Mouse (Mus musculus): Measurements from ENCODE around the gene Acbd6. TPM values are rescaled to one million over a fixed set of nuclear protein-coding genes. Genes with fewer than 3 reads are reported as not detected.

Acbd6 gene
- polyA plus RNA-seq, 1 experiment, result 95.9 TPM

DNA sequence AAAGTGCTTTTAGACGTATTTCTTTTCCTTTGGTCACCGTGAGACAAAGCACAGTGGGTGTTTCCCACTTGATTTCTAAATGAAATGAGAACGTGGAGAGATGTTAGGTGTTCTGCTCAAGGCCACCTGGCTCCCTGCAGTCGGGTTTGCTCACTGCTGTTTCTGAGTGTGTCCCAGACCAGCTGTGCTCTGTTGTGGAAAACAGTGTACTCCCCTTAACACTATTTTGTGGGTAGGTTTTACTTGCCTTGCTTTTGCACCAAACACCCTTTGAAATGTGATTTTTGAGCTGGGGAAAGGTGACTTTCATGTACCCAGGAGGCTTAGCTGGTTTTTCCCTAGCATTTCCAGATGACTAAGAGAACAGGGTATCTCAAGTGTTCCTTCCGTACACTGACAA lies 31.7 kb upstream of the Acbd6 start:
- H3K27me3 ChIP-seq (ENCODE audit: control insufficient read depth, insufficient read depth, low read length), result no peaks in the 10 kb centered on the region
- H3K4me1 ChIP-seq (ENCODE audit: control insufficient read depth, insufficient read depth, insufficient read length, low read length), result peaks cover 2% of the 10 kb centered on the region; the same call in 1 of the 2 replicates
- no peaks in the 10 kb centered on the region for H3K36me3 ChIP-seq (ENCODE audit: control insufficient read depth, insufficient read depth, low read length)
- H3K27ac ChIP-seq (ENCODE audit: insufficient read depth, low read depth, low read length), result no peak overlapping the region
- no peak overlapping the region for H3K4me3 ChIP-seq (ENCODE audit: low read depth, low read length)
- 78% methylated on average over 5 of the region's 5 CpGs for WGBS
- TF ChIP-seq POLR2A (IDR thresholded peaks at IDR 0.05; ENCODE audit: low read depth, low read length) (no peak), CTCF (IDR thresholded peaks at IDR 0.05; ENCODE audit: extremely low read depth, insufficient read length, insufficient replicate concordance, low read depth, low read length) (no peak)

DNA sequence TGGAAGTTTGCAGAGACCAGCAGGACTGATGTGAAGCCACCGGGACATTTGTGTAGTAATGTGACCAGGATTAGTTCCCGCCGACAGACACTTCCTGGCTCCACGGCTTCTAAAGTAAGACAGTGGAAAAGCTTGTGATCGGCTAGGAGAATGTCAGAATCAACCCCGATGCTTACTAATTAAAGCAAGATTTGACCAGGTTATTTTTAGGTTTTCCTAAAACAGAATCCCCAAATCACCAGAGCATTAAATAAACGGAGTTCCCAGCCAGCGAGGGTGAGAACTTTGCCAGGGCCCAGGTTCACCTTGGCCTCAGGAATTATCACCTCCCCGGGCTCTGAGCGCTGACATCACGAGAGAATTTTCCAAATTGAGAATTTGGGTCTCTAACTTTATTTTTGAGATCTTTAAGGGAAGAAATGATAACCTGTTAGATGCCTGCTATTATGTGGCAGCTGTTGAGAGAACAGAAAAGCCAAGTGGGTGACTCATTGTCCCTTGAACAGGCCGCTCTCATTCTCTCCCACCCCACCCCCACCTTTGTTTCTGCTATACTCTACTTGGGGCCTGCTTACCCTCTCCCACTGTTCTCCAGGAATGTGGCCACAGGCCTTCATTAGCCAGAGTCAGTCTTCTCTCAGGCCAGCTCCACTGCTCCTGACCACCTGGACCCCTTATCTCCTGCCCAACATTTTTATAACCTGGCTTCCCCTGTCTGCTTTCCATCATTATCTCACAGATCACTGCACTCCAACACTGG lies 30.7 kb upstream of the Acbd6 start:
- Histone ChIP-seq H3K4me1 (ENCODE audit: control insufficient read depth, insufficient read depth, insufficient read length, low read length) (peaks cover 2% of the 10 kb centered on the region; the same call in 1 of the 2 replicates), H3K36me3 (ENCODE audit: control insufficient read depth, insufficient read depth, low read length) (no peaks in the 10 kb centered on the region), H3K27me3 (ENCODE audit: control insufficient read depth, insufficient read depth, low read length) (no peaks in the 10 kb centered on the region), H3K4me3 (ENCODE audit: low read depth, low read length) (no peak overlapping the region), H3K27ac (ENCODE audit: insufficient read depth, low read depth, low read length) (no peak overlapping the region)
- 76% methylated on average over 12 of the region's 12 CpGs for WGBS
- TF ChIP-seq CTCF (IDR thresholded peaks at IDR 0.05; ENCODE audit: extremely low read depth, insufficient read length, insufficient replicate concordance, low read depth, low read length) (no peak), POLR2A (IDR thresholded peaks at IDR 0.05; ENCODE audit: low read depth, low read length) (no peak)

DNA sequence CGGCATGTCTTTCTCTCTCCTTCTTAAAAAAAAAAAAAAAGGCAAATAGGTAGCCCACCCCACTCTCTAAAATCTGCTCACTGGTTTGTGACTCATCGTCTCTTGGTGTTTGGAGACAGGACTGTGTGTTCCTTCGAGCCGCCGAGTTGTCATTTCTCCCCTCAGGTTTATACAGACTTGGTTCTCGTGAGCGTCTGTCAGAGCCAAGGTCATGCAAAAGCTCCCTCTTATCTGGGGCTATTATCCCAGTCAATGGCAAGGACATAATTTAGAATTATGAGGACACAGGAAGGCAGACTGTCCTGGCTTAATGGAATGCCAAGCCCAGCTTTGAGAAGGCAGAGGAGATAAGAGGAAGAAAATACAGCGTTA lies 30.1 kb upstream of the Acbd6 start:
- Histone ChIP-seq H3K4me1 (ENCODE audit: control insufficient read depth, insufficient read depth, insufficient read length, low read length) (peaks cover 2% of the 10 kb centered on the region; the same call in 1 of the 2 replicates), H3K36me3 (ENCODE audit: control insufficient read depth, insufficient read depth, low read length) (no peaks in the 10 kb centered on the region), H3K27ac (ENCODE audit: insufficient read depth, low read depth, low read length) (no peak overlapping the region), H3K27me3 (ENCODE audit: control insufficient read depth, insufficient read depth, low read length) (no peaks in the 10 kb centered on the region), H3K4me3 (ENCODE audit: low read depth, low read length) (no peak overlapping the region)
- TF ChIP-seq CTCF (IDR thresholded peaks at IDR 0.05; ENCODE audit: extremely low read depth, insufficient read length, insufficient replicate concordance, low read depth, low read length) (no peak), POLR2A (IDR thresholded peaks at IDR 0.05; ENCODE audit: low read depth, low read length) (no peak)
- WGBS, result 41% methylated on average over 8 of the region's 8 CpGs

DNA sequence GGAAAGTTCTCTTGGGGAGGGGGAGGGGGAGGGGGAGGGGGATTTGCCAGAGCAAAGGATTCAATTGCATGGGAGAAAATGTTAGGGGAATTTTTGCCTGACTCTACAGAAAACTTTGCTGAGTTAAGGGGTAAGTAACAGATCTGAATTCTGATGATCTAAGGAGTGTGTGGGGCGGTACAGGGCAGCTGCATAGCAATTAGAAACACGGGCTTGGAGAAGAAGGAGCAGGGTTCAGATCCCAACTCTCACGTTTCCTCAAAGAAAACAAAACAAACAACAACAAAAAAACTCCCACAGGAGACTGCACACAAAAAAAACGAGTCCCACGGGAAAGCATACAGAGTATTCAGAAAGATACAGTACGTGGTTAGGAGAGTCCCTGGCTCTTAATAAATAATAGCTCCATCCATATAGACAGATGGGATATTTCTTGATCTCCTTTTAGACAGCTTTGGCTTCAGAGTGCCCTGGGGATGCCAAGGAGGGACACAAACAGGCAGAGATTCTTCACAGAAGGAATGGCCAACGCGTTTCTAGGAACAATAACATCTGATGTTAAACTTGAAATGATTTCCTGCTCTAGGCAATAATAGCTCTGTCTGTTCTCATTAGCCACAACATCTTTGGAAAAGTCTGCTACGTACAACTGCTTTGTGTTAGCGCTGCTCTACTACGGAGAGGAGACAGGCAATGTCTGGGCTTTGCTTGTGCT lies 29.4 kb upstream of the Acbd6 start:
- no peak overlapping the region for H3K27ac ChIP-seq (ENCODE audit: insufficient read depth, low read depth, low read length)
- no peaks in the 10 kb centered on the region for H3K27me3 ChIP-seq (ENCODE audit: control insufficient read depth, insufficient read depth, low read length)
- WGBS, result 56% methylated on average over 11 of the region's 11 CpGs
- no peaks in the 10 kb centered on the region for H3K36me3 ChIP-seq (ENCODE audit: control insufficient read depth, insufficient read depth, low read length)
- no peak overlapping the region for H3K4me3 ChIP-seq (ENCODE audit: low read depth, low read length)
- H3K4me1 ChIP-seq (ENCODE audit: control insufficient read depth, insufficient read depth, insufficient read length, low read length), result peaks cover 6% of the 10 kb centered on the region; the same call in 1 of the 2 replicates
- no peak for TF ChIP-seq POLR2A (IDR thresholded peaks at IDR 0.05; ENCODE audit: low read depth, low read length)
- no peak for TF ChIP-seq CTCF (IDR thresholded peaks at IDR 0.05; ENCODE audit: extremely low read depth, insufficient read length, insufficient replicate concordance, low read depth, low read length)

DNA sequence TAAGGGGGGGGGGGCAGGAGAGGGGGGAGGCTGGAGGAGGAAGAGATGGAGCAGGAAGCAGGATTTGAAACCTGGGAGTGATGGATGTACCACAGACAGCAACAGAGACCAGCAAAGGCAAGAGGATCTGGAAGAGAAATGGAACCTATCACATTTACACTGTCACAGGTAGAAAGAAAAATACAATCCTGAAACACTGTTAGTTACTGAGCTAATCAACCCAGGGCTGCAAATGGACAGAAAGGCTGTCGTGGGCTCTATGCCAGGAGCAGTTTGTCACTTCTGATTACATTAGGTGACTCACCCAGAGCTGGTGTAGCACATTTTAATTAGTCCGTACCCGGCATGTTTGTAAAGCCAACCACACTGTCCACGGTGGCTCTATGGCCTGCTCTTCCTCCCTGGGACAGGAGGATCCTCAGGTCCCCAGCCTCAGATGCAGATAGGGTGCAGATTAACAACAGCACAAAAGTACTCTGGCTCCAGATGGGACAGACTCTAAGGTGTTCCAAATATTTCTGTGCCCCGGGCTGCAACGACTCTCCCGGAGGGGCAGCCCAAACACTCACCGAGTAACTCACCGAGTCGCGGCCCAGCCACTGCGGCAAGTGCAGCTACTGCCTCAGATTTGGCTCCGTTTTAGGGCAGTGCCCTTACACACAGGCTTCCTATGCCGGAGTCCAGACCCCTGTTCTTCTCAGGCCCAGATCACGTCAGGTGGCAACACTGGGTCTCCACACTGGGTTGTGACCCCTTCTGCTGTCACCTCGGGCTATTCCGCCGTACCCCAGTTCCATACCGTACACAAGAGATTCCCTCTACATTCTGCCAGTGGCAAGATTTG lies 28.6 kb upstream of the Acbd6 start:
- WGBS, result 72% methylated on average over 19 of the region's 19 CpGs

DNA sequence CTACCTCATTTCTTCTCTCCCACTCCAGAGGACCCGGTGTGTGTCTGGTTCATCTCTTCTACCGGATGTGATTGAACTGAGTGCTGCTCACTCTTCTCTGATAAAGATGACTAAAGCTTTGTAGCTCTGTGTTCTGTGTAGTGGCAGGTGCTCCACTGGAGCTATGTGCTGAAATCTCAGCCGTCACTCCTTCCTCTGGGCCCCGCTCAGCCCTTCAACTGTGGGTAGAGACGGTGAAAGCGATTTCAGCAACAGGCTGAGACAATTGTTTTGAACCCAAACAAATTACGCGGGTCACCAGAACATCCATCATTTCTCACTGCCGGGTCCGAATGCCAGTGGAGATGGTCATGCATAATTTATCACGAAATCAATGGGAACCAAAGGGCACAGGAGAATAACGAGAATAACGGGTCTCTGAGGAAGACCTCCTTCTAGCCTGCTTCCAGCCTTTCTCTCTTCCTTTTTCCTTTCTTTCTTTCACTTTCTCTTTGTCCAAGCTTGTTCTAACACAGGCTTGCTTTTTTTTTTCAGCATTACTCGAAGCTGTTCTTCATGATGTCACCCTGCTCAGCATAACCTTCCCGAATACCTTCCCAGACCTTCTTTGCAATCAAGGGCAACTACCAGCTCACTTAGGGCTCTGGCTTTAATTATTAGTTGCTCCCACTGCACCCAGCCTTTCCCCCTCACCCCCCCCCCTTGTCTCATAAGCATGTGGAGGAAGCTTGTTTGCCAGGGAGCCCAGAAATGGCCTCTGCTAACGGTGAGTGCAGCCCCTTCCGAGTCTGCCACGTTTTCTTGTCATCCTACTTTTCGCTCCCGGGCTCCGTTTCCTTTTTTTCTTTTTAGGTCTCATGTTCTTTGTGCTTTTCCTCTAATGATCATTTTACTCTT lies 27.1 kb upstream of the Acbd6 start:
- Histone ChIP-seq H3K4me3 (ENCODE audit: low read depth, low read length) (peak overlapping the region; percentile 15; the same call in 1 of the 2 replicates), H3K36me3 (ENCODE audit: control insufficient read depth, insufficient read depth, low read length) (no peaks in the 10 kb centered on the region), H3K4me1 (ENCODE audit: control insufficient read depth, insufficient read depth, insufficient read length, low read length) (peaks cover 6% of the 10 kb centered on the region; the same call in 1 of the 2 replicates), H3K27me3 (ENCODE audit: control insufficient read depth, insufficient read depth, low read length) (no peaks in the 10 kb centered on the region), H3K27ac (ENCODE audit: insufficient read depth, low read depth, low read length) (peak overlapping the region; percentile 1; the same call in 1 of the 2 replicates)
- TF ChIP-seq CTCF (IDR thresholded peaks at IDR 0.05; ENCODE audit: extremely low read depth, insufficient read length, insufficient replicate concordance, low read depth, low read length) (no peak), POLR2A (IDR thresholded peaks at IDR 0.05; ENCODE audit: low read depth, low read length) (no peak)
- 63% methylated on average over 21 of the region's 21 CpGs for WGBS

More for the DNA sequence above, 28.6 kb upstream of the Acbd6 start:
- Histone ChIP-seq H3K27ac (ENCODE audit: insufficient read depth, low read depth, low read length) (no peak overlapping the region), H3K36me3 (ENCODE audit: control insufficient read depth, insufficient read depth, low read length) (no peaks in the 10 kb centered on the region), H3K4me3 (ENCODE audit: low read depth, low read length) (no peak overlapping the region), H3K27me3 (ENCODE audit: control insufficient read depth, insufficient read depth, low read length) (no peaks in the 10 kb centered on the region), H3K4me1 (ENCODE audit: control insufficient read depth, insufficient read depth, insufficient read length, low read length) (peaks cover 6% of the 10 kb centered on the region; the same call in 1 of the 2 replicates)
- TF ChIP-seq CTCF (IDR thresholded peaks at IDR 0.05; ENCODE audit: extremely low read depth, insufficient read length, insufficient replicate concordance, low read depth, low read length) (no peak), POLR2A (IDR thresholded peaks at IDR 0.05; ENCODE audit: low read depth, low read length) (no peak)

Data from small intestine, adult 2 months (tissue).